Mouse (Mus musculus) myocyte (in vitro differentiated cells): ENCODE results near the gene Pex7. TPM values are rescaled to one million over a fixed set of nuclear protein-coding genes. Genes with fewer than 3 reads are reported as not detected.

Experiments used
- H3K27me3 ChIP-seq: one replicate; pipeline ENCODE4 v1.6.1; 2011; ENCODE audit not compliant: control insufficient read depth, insufficient read depth, insufficient read length
- H3K36me3 ChIP-seq: one replicate; pipeline ENCODE4 v1.6.1; 2011; ENCODE audit not compliant: control insufficient read depth, insufficient read depth
- H3K4me2 ChIP-seq: one replicate; pipeline ENCODE4 v1.6.1; 2011; ENCODE audit warnings: low read depth, control low read depth
- H3K4me3 ChIP-seq: one replicate; pipeline ENCODE4 v1.5.1; 2011; ENCODE audit warnings: mild to moderate bottlenecking, control low read depth, moderate library complexity
- H3K79me2 ChIP-seq: one replicate; pipeline ENCODE4 v1.6.1; 2011; ENCODE audit not compliant: control insufficient read depth, insufficient read depth
- H3ac ChIP-seq: one replicate; pipeline ENCODE4 v1.6.1; 2011; ENCODE audit not compliant: control insufficient read depth, insufficient read length
- CEBPB ChIP-seq: IDR thresholded peaks from 2 replicates; pipeline ENCODE4 v1.6.1; 2011; ENCODE audit warnings: mild to moderate bottlenecking, moderate library complexity; ENCODE audit not compliant: poor library complexity, insufficient read depth, severe bottlenecking
- E2F4 ChIP-seq: IDR thresholded peaks from one replicate; pipeline ENCODE4 v1.6.1; 2011; ENCODE audit warnings: mild to moderate bottlenecking, control low read depth, moderate library complexity; ENCODE audit not compliant: insufficient read depth
- MAX ChIP-seq: IDR thresholded peaks from one replicate; pipeline ENCODE4 v1.6.1; 2011; ENCODE audit warnings: low read depth, mild to moderate bottlenecking, control low read depth
- MYOD1 ChIP-seq, 3 experiments: IDR thresholded peaks; one replicate each; pipeline ENCODE4 v1.6.1; 2011; ENCODE audit warnings: control low read depth in 2 of 3, low read depth in 2 of 3, mild to moderate bottlenecking in 2 of 3, moderate library complexity in 1 of 3; ENCODE audit not compliant: insufficient read length in 2 of 3, control insufficient read depth in 1 of 3
- MYOG ChIP-seq, 3 experiments: IDR thresholded peaks; one replicate each; pipeline ENCODE4 v1.6.1; 2011; ENCODE audit warnings: control low read depth in 2 of 3, low read depth in 2 of 3, mild to moderate bottlenecking in 2 of 3; ENCODE audit not compliant: insufficient read length in 2 of 3, control insufficient read depth in 1 of 3, insufficient read depth in 1 of 3
- POLR2A ChIP-seq: IDR thresholded peaks from one replicate; pipeline ENCODE4 v1.6.1; 2011; ENCODE audit warnings: low read depth, mild to moderate bottlenecking, control low read depth, moderate library complexity; ENCODE audit not compliant: insufficient read length
- POLR2AphosphoS2 ChIP-seq: IDR thresholded peaks from one replicate; pipeline ENCODE4 v1.6.1; 2011; ENCODE audit warnings: low read depth, control low read depth; ENCODE audit not compliant: insufficient read length
- REST ChIP-seq: IDR thresholded peaks from one replicate; pipeline ENCODE4 v1.6.1; 2011; ENCODE audit warnings: mild to moderate bottlenecking, control low read depth, moderate library complexity; ENCODE audit not compliant: insufficient read depth, insufficient read length
- SRF ChIP-seq: IDR thresholded peaks from one replicate; pipeline ENCODE4 v1.6.1; 2011; ENCODE audit warnings: low read depth; ENCODE audit not compliant: control insufficient read depth, insufficient read length
- TCF12 ChIP-seq: IDR thresholded peaks from one replicate; pipeline ENCODE4 v1.6.1; 2011; ENCODE audit warnings: mild to moderate bottlenecking, control low read depth; ENCODE audit not compliant: poor library complexity, insufficient read depth, severe bottlenecking
- TCF3 ChIP-seq: IDR thresholded peaks from one replicate; pipeline ENCODE4 v1.6.1; 2011; ENCODE audit warnings: low read depth, control low read depth; ENCODE audit not compliant: insufficient read length
- USF1 ChIP-seq: IDR thresholded peaks from one replicate; pipeline ENCODE4 v1.6.1; 2011; ENCODE audit warnings: low read depth, mild to moderate bottlenecking, control low read depth, moderate library complexity
- polyA plus RNA-seq: library from polyadenylated mRNA; unstranded; fragments of >200 nt; fragmentation: generic; extraction: Trizol; gene quantifications from one replicate; pipeline ENCODE4 v1.2.1, GENCODE M21; 2012; ENCODE audit warnings: missing spikeins

The Pex7 gene
- polyA plus RNA-seq, 1 experiment, result 7.9 TPM

- H3ac ChIP-seq, result no peak overlapping the region
- no peak for TF ChIP-seq MYOG (IDR thresholded peaks at IDR 0.05; ENCODE audit: control insufficient read depth in 1 of 3, insufficient read depth in 1 of 3, insufficient read length in 2 of 3, low read depth in 2 of 3)
- no peak for TF ChIP-seq REST
- TF ChIP-seq CEBPB, result no peak
- no peak for TF ChIP-seq USF1
- no peak for TF ChIP-seq MAX
- no peak for TF ChIP-seq TCF3
- no peaks in the 10 kb centered on the region for H3K79me2 ChIP-seq
- no peak overlapping the region for H3K4me3 ChIP-seq
- H3K36me3 ChIP-seq, result no peaks in the 10 kb centered on the region
- H3K27me3 ChIP-seq, result no peaks in the 10 kb centered on the region
- no peak overlapping the region for H3K4me2 ChIP-seq
These were observed 33.6 kb upstream of the Pex7 start for GRCm38 (mm10) chr10:19941063-19941462.

GRCm38 (mm10) chr10:19940626-19941025 lies 33.1 kb upstream of the Pex7 start:
- Histone ChIP-seq H3K4me2 (no peak overlapping the region), H3ac (no peak overlapping the region), H3K79me2 (no peaks in the 10 kb centered on the region), H3K27me3 (no peaks in the 10 kb centered on the region), H3K4me3 (no peak overlapping the region), H3K36me3 (no peaks in the 10 kb centered on the region)
- TF ChIP-seq MYOD1 (IDR thresholded peaks at IDR 0.05; ENCODE audit: control insufficient read depth in 1 of 3, insufficient read length in 2 of 3, low read depth in 2 of 3), result no peak
- no peak for TF ChIP-seq MAX
- TF ChIP-seq USF1, result no peak
- no peak for TF ChIP-seq MYOG (IDR thresholded peaks at IDR 0.05; ENCODE audit: control insufficient read depth in 1 of 3, insufficient read depth in 1 of 3, insufficient read length in 2 of 3, low read depth in 2 of 3)
- no peak for TF ChIP-seq CEBPB
- no peak for TF ChIP-seq SRF
- no peak for TF ChIP-seq REST
- no peak for TF ChIP-seq E2F4
- no peak for TF ChIP-seq TCF3
- TF ChIP-seq TCF12, result no peak
- TF ChIP-seq POLR2A, result no peak
- TF ChIP-seq POLR2AphosphoS2, result no peak

DNA sequence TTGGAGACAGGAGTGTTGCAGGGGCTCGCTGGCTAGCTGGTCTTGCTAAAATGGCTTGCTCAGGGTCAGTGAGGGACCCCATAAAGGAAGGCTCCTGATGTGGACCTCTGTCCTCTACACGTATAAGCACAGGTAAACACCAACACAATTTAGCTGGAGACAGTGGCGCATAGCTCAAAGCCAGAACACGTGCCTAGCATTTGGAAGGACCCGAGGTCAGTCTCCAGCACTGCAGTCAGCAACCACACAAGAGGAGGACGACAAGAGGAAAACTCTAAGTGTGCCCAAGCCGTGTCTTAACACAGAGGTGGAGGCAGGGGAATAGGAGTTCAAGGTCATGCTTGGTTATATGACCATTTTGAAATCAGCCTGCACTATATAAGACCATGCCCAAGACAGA lies 32.6 kb upstream of the Pex7 start:
- Histone ChIP-seq H3K79me2 (no peaks in the 10 kb centered on the region), H3K4me3 (no peak overlapping the region), H3K36me3 (no peaks in the 10 kb centered on the region), H3K4me2 (no peak overlapping the region), H3K27me3 (peaks cover 4% of the 10 kb centered on the region), H3ac (no peak overlapping the region)
- TF ChIP-seq TCF3 (no peak), REST (no peak), TCF12 (no peak), USF1 (no peak), MYOG (IDR thresholded peaks at IDR 0.05; ENCODE audit: control insufficient read depth in 1 of 3, insufficient read depth in 1 of 3, insufficient read length in 2 of 3, low read depth in 2 of 3) (no peak), CEBPB (no peak), MYOD1 (IDR thresholded peaks at IDR 0.05; ENCODE audit: control insufficient read depth in 1 of 3, insufficient read length in 2 of 3, low read depth in 2 of 3) (no peak), MAX (no peak), SRF (no peak), POLR2AphosphoS2 (no peak), E2F4 (no peak), POLR2A (no peak)

GRCm38 (mm10) chr10:19939282-19939705 lies 31.8 kb upstream of the Pex7 start:
- Histone ChIP-seq H3K36me3 (no peaks in the 10 kb centered on the region), H3K4me3 (no peak overlapping the region), H3ac (no peak overlapping the region), H3K79me2 (no peaks in the 10 kb centered on the region), H3K4me2 (no peak overlapping the region), H3K27me3 (peaks cover 12% of the 10 kb centered on the region)
- TF ChIP-seq POLR2A, result no peak

GRCm38 (mm10) chr10:19938738-19939137 lies 31.2 kb upstream of the Pex7 start:
- Histone ChIP-seq H3K36me3 (no peaks in the 10 kb centered on the region), H3K27me3 (peaks cover 18% of the 10 kb centered on the region), H3ac (no peak overlapping the region), H3K79me2 (no peaks in the 10 kb centered on the region), H3K4me2 (no peak overlapping the region), H3K4me3 (no peak overlapping the region)
- no peak for TF ChIP-seq E2F4
- TF ChIP-seq REST, result no peak
- no peak for TF ChIP-seq TCF12
- TF ChIP-seq CEBPB, result no peak
- TF ChIP-seq TCF3, result no peak
